Comparison of ENCODE assay signal across 10 mouse cellular contexts in the genomic region with DNA sequence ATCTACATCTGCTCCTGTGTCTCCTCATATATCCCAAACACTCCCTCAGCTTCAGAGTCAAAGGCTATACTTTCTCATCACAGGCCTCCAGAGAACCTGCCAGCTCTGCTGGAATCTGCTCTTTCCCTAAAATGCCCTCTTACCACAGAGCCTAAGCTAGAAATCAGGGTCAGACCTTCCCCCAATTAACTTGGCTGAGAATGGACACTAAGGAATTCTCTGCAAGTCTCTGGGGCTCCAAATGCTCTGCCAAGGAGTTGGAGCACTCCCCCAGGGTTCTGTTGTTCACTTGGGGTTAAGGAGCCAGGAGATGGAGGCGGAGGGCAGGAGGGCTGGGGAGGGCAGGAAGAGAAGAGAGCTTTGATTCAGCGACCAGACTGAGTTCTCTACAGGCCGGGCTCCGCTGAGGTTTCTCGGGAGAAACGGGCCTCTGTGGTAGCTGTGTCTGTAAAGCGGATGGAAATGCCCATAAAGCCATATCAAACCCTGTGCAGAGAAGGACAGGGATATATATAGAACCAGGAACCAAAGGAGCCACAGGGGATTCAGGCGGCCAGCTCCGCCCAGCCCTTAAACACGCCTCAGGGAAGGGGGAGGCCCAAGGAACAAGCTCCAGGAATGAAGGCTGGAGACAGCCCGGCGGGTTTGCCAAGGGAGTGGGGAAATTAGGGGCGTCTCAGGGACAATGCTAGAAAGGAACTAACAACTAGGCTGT.
DNase-seq lines count a peak whose midpoint lies in the region; ATAC-seq and TF ChIP-seq lines count a peak whose summit lies in the region.
"Had no signal": no experiment of that assay in that cellular context is flagged by ENCODE, and none has a peak within 500 bp of the region (broad histone marks: within the 10 kb centered on the region; RNA-seq: fewer than 3 reads in every experiment).

No protein-coding gene starts in this region.

- peak; percentile 75 for ATAC-seq in heart, embryonic 16.5 days (replicated peaks; ENCODE audit: extremely low read depth, insufficient read depth, low FRiP score)
- ATAC-seq in limb, embryonic 15.5 days (ENCODE audit: insufficient number of reproducible peaks, low FRiP score, low TSS enrichment, low read depth) = peak; percentile 76
- ATAC-seq in monocyte, adult 5-6 weeks (replicated peaks; ENCODE audit: insufficient number of reproducible peaks, low FRiP score, low TSS enrichment, poor library complexity, severe bottlenecking) = no peak
- ATAC-seq: forebrain, embryonic 16.5 days had no signal

- TF ChIP-seq POLR2A in ES-Bruce4 (IDR thresholded peaks at IDR 0.05; ENCODE audit: insufficient read depth, low read length) = no peak

- peak overlapping the region; percentile 40; the same call in 1 of the 2 replicates for H3K9ac ChIP-seq in ES-Bruce4 (ENCODE audit: low read depth, poor library complexity, severe bottlenecking)
- H3K9ac ChIP-seq in heart, embryonic 16.5 days (ENCODE audit: low read length) = peak overlapping the region; percentile 3
- H3K9ac ChIP-seq in limb, embryonic 15.5 days = no peak overlapping the region
- H3K9ac ChIP-seq: liver, embryonic 13.5 days had no signal

- H3K27me3 ChIP-seq in ES-Bruce4 (ENCODE audit: control insufficient read depth, insufficient read depth, low read length, poor library complexity, severe bottlenecking) = no peaks in the 10 kb centered on the region
- no peaks in the 10 kb centered on the region for H3K27me3 ChIP-seq in heart, embryonic 16.5 days (ENCODE audit: control insufficient read depth, insufficient read depth, low read length)
- no peaks in the 10 kb centered on the region for H3K27me3 ChIP-seq in limb, embryonic 15.5 days

- no peak for TF ChIP-seq CTCF in ES-Bruce4 (IDR thresholded peaks at IDR 0.05; ENCODE audit: low read depth, low read length)

- 12% methylated on average over 13 of the region's 13 CpGs for WGBS in heart, embryonic 16.5 days
- 14% methylated on average over 13 of the region's 13 CpGs for WGBS in limb, embryonic 15.5 days

- peak; percentile 45 for DNase-seq in adrenal gland, postnatal 10 days
- DNase-seq in adrenal gland, postnatal 25 days = no peak
- DNase-seq in spleen, postnatal 10 days (ENCODE audit: low spot score in 2 of 2) = no peak
- DNase-seq in urinary bladder, postnatal 4 days (ENCODE audit: low spot score in 2 of 2) = no peak
- DNase-seq: liver, embryonic 13.5 days had no signal

- no peaks in the 10 kb centered on the region for H3K36me3 ChIP-seq in ES-Bruce4 (ENCODE audit: control insufficient read depth, insufficient read depth, low read length, poor library complexity, severe bottlenecking)
- H3K36me3 ChIP-seq in heart, embryonic 16.5 days (ENCODE audit: control insufficient read depth, insufficient read depth) = no peaks in the 10 kb centered on the region
- no peaks in the 10 kb centered on the region for H3K36me3 ChIP-seq in limb, embryonic 15.5 days
- H3K36me3 ChIP-seq: liver, embryonic 13.5 days had no signal

- TF ChIP-seq EP300 in ES-Bruce4 (IDR thresholded peaks at IDR 0.05; ENCODE audit: insufficient read depth, low read depth, low read length) = no peak

- no peaks in the 10 kb centered on the region for H3K4me1 ChIP-seq in ES-Bruce4 (ENCODE audit: control insufficient read depth, insufficient read depth, low read length)
- H3K4me1 ChIP-seq in heart, embryonic 16.5 days (ENCODE audit: control insufficient read depth, insufficient read depth, low read length) = peaks cover 15% of the 10 kb centered on the region
- H3K4me1 ChIP-seq in limb, embryonic 15.5 days = peaks cover 28% of the 10 kb centered on the region

- H3K27ac ChIP-seq in ES-Bruce4 (ENCODE audit: insufficient read depth, low read length) = no peak overlapping the region
- H3K27ac ChIP-seq in heart, embryonic 16.5 days (ENCODE audit: low read length) = 0 out of 2 replicates have a peak overlapping the region, but pooled peaks have one; percentile 33
- peak overlapping the region; percentile 52 for H3K27ac ChIP-seq in limb, embryonic 15.5 days
- H3K27ac ChIP-seq: liver, embryonic 13.5 days had no signal

- no peak overlapping the region for H3K4me3 ChIP-seq in ES-Bruce4 (ENCODE audit: low read depth, low read length)
- peak overlapping the region; percentile 24 for H3K4me3 ChIP-seq in heart, embryonic 16.5 days (ENCODE audit: low read length)
- H3K4me3 ChIP-seq in limb, embryonic 15.5 days = no peak overlapping the region
- H3K4me3 ChIP-seq: liver, embryonic 13.5 days had no signal

- H3K4me2 ChIP-seq in heart, embryonic 16.5 days (ENCODE audit: low read depth, low read length) = peak overlapping the region; percentile 59
- 0 out of 2 replicates have a peak overlapping the region, but pooled peaks have one; percentile 10 for H3K4me2 ChIP-seq in limb, embryonic 15.5 days
- H3K4me2 ChIP-seq: liver, embryonic 13.5 days had no signal

- H3K9me3 ChIP-seq in ES-Bruce4 (replicated peaks; ENCODE audit: control insufficient read depth, insufficient read depth, low read length, poor library complexity, severe bottlenecking) = no peaks in the 10 kb centered on the region
- H3K9me3 ChIP-seq in heart, embryonic 16.5 days (replicated peaks; ENCODE audit: control insufficient read depth, low read length) = no peaks in the 10 kb centered on the region
- H3K9me3 ChIP-seq in limb, embryonic 15.5 days = no peaks in the 10 kb centered on the region
- H3K9me3 ChIP-seq: liver, embryonic 13.5 days had no signal
